Mouse (Mus musculus): Measurements from ENCODE around the gene Hoxa6. TPM values are rescaled to one million over a fixed set of nuclear protein-coding genes. Genes with fewer than 3 reads are reported as not detected.
A peak's percentile ranks its signal among the peaks of the same experiment; 100 is the strongest.

Gene Hoxa6
- polyA plus RNA-seq, 1 experiment, result not detected

GRCm38 (mm10) chr6:52244471-52245039, 36.0 kb upstream of the Hoxa6 start:
- WGBS, result 6% methylated on average over 23 of the region's 23 CpGs
- Histone ChIP-seq H3K27ac (ENCODE audit: control insufficient read depth, insufficient read depth, low read depth, low read length, poor library complexity) (no peak overlapping the region), H3K4me3 (replicated peaks; ENCODE audit: control insufficient read depth, low read depth, low read length) (no peak overlapping the region), H3K4me1 (ENCODE audit: control insufficient read depth, insufficient read depth, low read length) (no peaks in the 10 kb centered on the region)
- no peak for TF ChIP-seq CTCF (IDR thresholded peaks at IDR 0.05; ENCODE audit: control insufficient read depth, insufficient read depth, low read length)
- no peak for TF ChIP-seq POLR2A (IDR thresholded peaks at IDR 0.05; ENCODE audit: borderline replicate concordance, control insufficient read depth, low read depth, low read length)

- TF ChIP-seq CTCF (IDR thresholded peaks at IDR 0.05; ENCODE audit: control insufficient read depth, insufficient read depth, low read length) (no peak), POLR2A (IDR thresholded peaks at IDR 0.05; ENCODE audit: borderline replicate concordance, control insufficient read depth, low read depth, low read length) (no peak)
- H3K27ac ChIP-seq (ENCODE audit: control insufficient read depth, insufficient read depth, low read depth, low read length, poor library complexity), result no peak overlapping the region
- 25% methylated on average over 12 of the region's 12 CpGs for WGBS
- no peaks in the 10 kb centered on the region for H3K4me1 ChIP-seq (ENCODE audit: control insufficient read depth, insufficient read depth, low read length)
- H3K4me3 ChIP-seq (replicated peaks; ENCODE audit: control insufficient read depth, low read depth, low read length), result no peak overlapping the region
Observed at GRCm38 (mm10) chr6:52243681-52244121, 35.2 kb upstream of the Hoxa6 start.

GRCm38 (mm10) chr6:52242801-52243332, 34.3 kb upstream of the Hoxa6 start:
- no peak for TF ChIP-seq POLR2A (IDR thresholded peaks at IDR 0.05; ENCODE audit: borderline replicate concordance, control insufficient read depth, low read depth, low read length)
- no peak for TF ChIP-seq CTCF (IDR thresholded peaks at IDR 0.05; ENCODE audit: control insufficient read depth, insufficient read depth, low read length)
- 24% methylated on average over 4 of the region's 4 CpGs for WGBS
- no peak overlapping the region for H3K27ac ChIP-seq (ENCODE audit: control insufficient read depth, insufficient read depth, low read depth, low read length, poor library complexity)
- no peak overlapping the region for H3K4me3 ChIP-seq (replicated peaks; ENCODE audit: control insufficient read depth, low read depth, low read length)
- H3K4me1 ChIP-seq (ENCODE audit: control insufficient read depth, insufficient read depth, low read length), result no peaks in the 10 kb centered on the region

GRCm38 (mm10) chr6:52241001-52241621, 32.6 kb upstream of the Hoxa6 start:
- Histone ChIP-seq H3K27ac (ENCODE audit: control insufficient read depth, insufficient read depth, low read depth, low read length, poor library complexity) (no peak overlapping the region), H3K4me3 (replicated peaks; ENCODE audit: control insufficient read depth, low read depth, low read length) (no peak overlapping the region), H3K4me1 (ENCODE audit: control insufficient read depth, insufficient read depth, low read length) (no peaks in the 10 kb centered on the region)
- 20% methylated on average over 9 of the region's 9 CpGs for WGBS
- TF ChIP-seq POLR2A (IDR thresholded peaks at IDR 0.05; ENCODE audit: borderline replicate concordance, control insufficient read depth, low read depth, low read length), result no peak
- TF ChIP-seq CTCF (IDR thresholded peaks at IDR 0.05; ENCODE audit: control insufficient read depth, insufficient read depth, low read length), result no peak

GRCm38 (mm10) chr6:52240389-52241000, 32.0 kb upstream of the Hoxa6 start, which contains the start of gene Hoxa10:
Gene Hoxa10, minus strand, starts transcription at chr6:52240854.
- Histone ChIP-seq H3K27ac (ENCODE audit: control insufficient read depth, insufficient read depth, low read depth, low read length, poor library complexity) (no peak within 1 kb of the TSS; the same call in 1 of the 2 replicates), H3K4me1 (ENCODE audit: control insufficient read depth, insufficient read depth, low read length) (no peaks in the 10 kb centered on the region), H3K4me3 (replicated peaks; ENCODE audit: control insufficient read depth, low read depth, low read length) (no peak within 1 kb of the TSS)
- WGBS, result 10% methylated on average over 35 of the region's 35 CpGs
- TF ChIP-seq POLR2A (IDR thresholded peaks at IDR 0.05; ENCODE audit: borderline replicate concordance, control insufficient read depth, low read depth, low read length), result no peak
- TF ChIP-seq CTCF (IDR thresholded peaks at IDR 0.05; ENCODE audit: control insufficient read depth, insufficient read depth, low read length), result peak; percentile 77

- WGBS, result 8% methylated on average over 30 of the region's 30 CpGs
- H3K4me3 ChIP-seq (replicated peaks; ENCODE audit: control insufficient read depth, low read depth, low read length), result no peak overlapping the region
- no peak overlapping the region; the same call in 1 of the 2 replicates for H3K27ac ChIP-seq (ENCODE audit: control insufficient read depth, insufficient read depth, low read depth, low read length, poor library complexity)
- H3K4me1 ChIP-seq (ENCODE audit: control insufficient read depth, insufficient read depth, low read length), result no peaks in the 10 kb centered on the region
- no peak for TF ChIP-seq POLR2A (IDR thresholded peaks at IDR 0.05; ENCODE audit: borderline replicate concordance, control insufficient read depth, low read depth, low read length)
Observed at GRCm38 (mm10) chr6:52239625-52240388, 31.3 kb upstream of the Hoxa6 start.

- no peak for TF ChIP-seq POLR2A (IDR thresholded peaks at IDR 0.05; ENCODE audit: borderline replicate concordance, control insufficient read depth, low read depth, low read length)
- TF ChIP-seq CTCF (IDR thresholded peaks at IDR 0.05; ENCODE audit: control insufficient read depth, insufficient read depth, low read length), result no peak
- Histone ChIP-seq H3K27ac (ENCODE audit: control insufficient read depth, insufficient read depth, low read depth, low read length, poor library complexity) (no peak overlapping the region), H3K4me1 (ENCODE audit: control insufficient read depth, insufficient read depth, low read length) (no peaks in the 10 kb centered on the region), H3K4me3 (replicated peaks; ENCODE audit: control insufficient read depth, low read depth, low read length) (no peak overlapping the region)
- 34% methylated on average over 7 of the region's 7 CpGs for WGBS
Observed at GRCm38 (mm10) chr6:52238976-52239375, 30.5 kb upstream of the Hoxa6 start.

GRCm38 (mm10) chr6:52238155-52238545, 29.6 kb upstream of the Hoxa6 start:
- Histone ChIP-seq H3K4me3 (replicated peaks; ENCODE audit: control insufficient read depth, low read depth, low read length) (no peak overlapping the region), H3K27ac (ENCODE audit: control insufficient read depth, insufficient read depth, low read depth, low read length, poor library complexity) (no peak overlapping the region), H3K4me1 (ENCODE audit: control insufficient read depth, insufficient read depth, low read length) (no peaks in the 10 kb centered on the region)
- no peak for TF ChIP-seq CTCF (IDR thresholded peaks at IDR 0.05; ENCODE audit: control insufficient read depth, insufficient read depth, low read length)
- TF ChIP-seq POLR2A (IDR thresholded peaks at IDR 0.05; ENCODE audit: borderline replicate concordance, control insufficient read depth, low read depth, low read length), result no peak
- WGBS, result 56% methylated on average over 7 of the region's 7 CpGs
